Mouse (Mus musculus): Measurements from ENCODE around the gene Rel. TPM values are rescaled to one million over a fixed set of nuclear protein-coding genes. Genes with fewer than 3 reads are reported as not detected.

Rel gene
- total and polyA plus RNA-seq, 2 experiments: 1.3 to 2.3 TPM

- Histone ChIP-seq H3K4me3 (ENCODE audit: insufficient read depth, low read depth, low read length) (no peak overlapping the region), H3K4me1 (ENCODE audit: control insufficient read depth, insufficient read depth, low read length) (no peaks in the 10 kb centered on the region; the same call in 1 of the 2 replicates), H3K27me3 (ENCODE audit: control insufficient read depth, insufficient read depth, low read length) (no peaks in the 10 kb centered on the region), H3K27ac (replicated peaks; ENCODE audit: insufficient read depth, low read depth, low read length) (no peak overlapping the region), H3K79me2 (ENCODE audit: control insufficient read depth, insufficient read depth, low read length) (peaks cover 7% of the 10 kb centered on the region; the same call in 1 of the 2 replicates), H3K36me3 (ENCODE audit: control insufficient read depth, insufficient read depth, low read length) (no peaks in the 10 kb centered on the region; the same call in 1 of the 2 replicates), H3K9ac (ENCODE audit: low read depth, low read length) (no peak overlapping the region)
- TF ChIP-seq CTCF (IDR thresholded peaks at IDR 0.05; ENCODE audit: low read depth, low read length): no peak
- TF ChIP-seq POLR2A (IDR thresholded peaks at IDR 0.05; ENCODE audit: extremely low read depth, insufficient read depth, low read length): no peak
- WGBS: 95% methylated on average over 2 of the region's 2 CpGs
- no peak for DNase-seq (ENCODE audit: extremely low read depth, low read depth, low spot score)
Measured at GRCm38 (mm10) chr11:23762635-23763034, 8.1 kb downstream of the Rel start.

DNA sequence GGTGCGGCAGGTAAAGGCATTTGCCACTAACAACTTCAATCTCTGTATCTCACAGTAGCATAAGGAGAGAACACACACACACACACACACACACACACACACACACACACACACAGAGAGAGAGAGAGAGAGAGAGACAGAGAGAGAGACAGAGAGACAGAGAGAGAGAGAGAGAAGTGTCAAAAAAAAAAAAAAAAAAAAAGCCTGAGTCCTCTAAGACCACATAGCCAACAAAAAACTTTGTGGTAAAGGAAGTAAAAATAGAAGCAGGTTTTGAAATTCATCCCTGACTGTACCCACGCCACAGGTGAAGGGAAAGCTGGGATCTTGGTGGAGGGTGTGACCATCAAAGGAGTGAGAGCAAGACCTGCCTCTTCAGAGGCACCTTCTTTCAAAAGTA, 12.6 kb downstream of the Rel start:
- Histone ChIP-seq H3K36me3 (ENCODE audit: control insufficient read depth, insufficient read depth, low read length) (peaks cover 8% of the 10 kb centered on the region; the same call in 1 of the 2 replicates), H3K27me3 (ENCODE audit: control insufficient read depth, insufficient read depth, low read length) (no peaks in the 10 kb centered on the region), H3K27ac (replicated peaks; ENCODE audit: insufficient read depth, low read depth, low read length) (no peak overlapping the region), H3K79me2 (ENCODE audit: control insufficient read depth, insufficient read depth, low read length) (no peaks in the 10 kb centered on the region; the same call in 1 of the 2 replicates), H3K4me1 (ENCODE audit: control insufficient read depth, insufficient read depth, low read length) (no peaks in the 10 kb centered on the region), H3K9ac (ENCODE audit: low read depth, low read length) (no peak overlapping the region), H3K4me3 (ENCODE audit: insufficient read depth, low read depth, low read length) (no peak overlapping the region)
- DNase-seq (ENCODE audit: extremely low read depth, low read depth, low spot score): no peak
- WGBS: 95% methylated on average over 2 of the region's 2 CpGs
- TF ChIP-seq POLR2A (IDR thresholded peaks at IDR 0.05; ENCODE audit: extremely low read depth, insufficient read depth, low read length) (no peak), CTCF (IDR thresholded peaks at IDR 0.05; ENCODE audit: low read depth, low read length) (no peak)

- no peak overlapping the region for H3K27ac ChIP-seq (replicated peaks; ENCODE audit: insufficient read depth, low read depth, low read length)
- no peaks in the 10 kb centered on the region for H3K4me1 ChIP-seq (ENCODE audit: control insufficient read depth, insufficient read depth, low read length)
- peaks cover 13% of the 10 kb centered on the region for H3K36me3 ChIP-seq (ENCODE audit: control insufficient read depth, insufficient read depth, low read length)
- no peak overlapping the region for H3K9ac ChIP-seq (ENCODE audit: low read depth, low read length)
- TF ChIP-seq POLR2A (IDR thresholded peaks at IDR 0.05; ENCODE audit: extremely low read depth, insufficient read depth, low read length) (no peak), CTCF (IDR thresholded peaks at IDR 0.05; ENCODE audit: low read depth, low read length) (no peak)
- no peaks in the 10 kb centered on the region; the same call in 1 of the 2 replicates for H3K79me2 ChIP-seq (ENCODE audit: control insufficient read depth, insufficient read depth, low read length)
- H3K4me3 ChIP-seq (ENCODE audit: insufficient read depth, low read depth, low read length): no peak overlapping the region
- no peaks in the 10 kb centered on the region for H3K27me3 ChIP-seq (ENCODE audit: control insufficient read depth, insufficient read depth, low read length)
- DNase-seq (ENCODE audit: extremely low read depth, low read depth, low spot score): no peak
Measured at GRCm38 (mm10) chr11:23754329-23754728, 16.4 kb downstream of the Rel start.

GRCm38 (mm10) chr11:23753136-23753710, 17.5 kb downstream of the Rel start:
- no peak for DNase-seq (ENCODE audit: extremely low read depth, low read depth, low spot score)
- no peak overlapping the region for H3K4me3 ChIP-seq (ENCODE audit: insufficient read depth, low read depth, low read length)
- no peaks in the 10 kb centered on the region; the same call in 1 of the 2 replicates for H3K79me2 ChIP-seq (ENCODE audit: control insufficient read depth, insufficient read depth, low read length)
- no peaks in the 10 kb centered on the region for H3K4me1 ChIP-seq (ENCODE audit: control insufficient read depth, insufficient read depth, low read length)
- H3K9ac ChIP-seq (ENCODE audit: low read depth, low read length): no peak overlapping the region
- no peaks in the 10 kb centered on the region for H3K27me3 ChIP-seq (ENCODE audit: control insufficient read depth, insufficient read depth, low read length)
- WGBS: 82% methylated on average over 1 of the region's 1 CpGs
- peaks cover 18% of the 10 kb centered on the region for H3K36me3 ChIP-seq (ENCODE audit: control insufficient read depth, insufficient read depth, low read length)
- no peak overlapping the region for H3K27ac ChIP-seq (replicated peaks; ENCODE audit: insufficient read depth, low read depth, low read length)
- no peak for TF ChIP-seq CTCF (IDR thresholded peaks at IDR 0.05; ENCODE audit: low read depth, low read length)
- no peak for TF ChIP-seq POLR2A (IDR thresholded peaks at IDR 0.05; ENCODE audit: extremely low read depth, insufficient read depth, low read length)

- Histone ChIP-seq H3K79me2 (ENCODE audit: control insufficient read depth, insufficient read depth, low read length) (no peaks in the 10 kb centered on the region; the same call in 1 of the 2 replicates), H3K27me3 (ENCODE audit: control insufficient read depth, insufficient read depth, low read length) (no peaks in the 10 kb centered on the region), H3K27ac (replicated peaks; ENCODE audit: insufficient read depth, low read depth, low read length) (no peak overlapping the region), H3K9ac (ENCODE audit: low read depth, low read length) (no peak overlapping the region), H3K4me3 (ENCODE audit: insufficient read depth, low read depth, low read length) (no peak overlapping the region), H3K4me1 (ENCODE audit: control insufficient read depth, insufficient read depth, low read length) (no peaks in the 10 kb centered on the region), H3K36me3 (ENCODE audit: control insufficient read depth, insufficient read depth, low read length) (peaks cover 33% of the 10 kb centered on the region)
- no peak for DNase-seq (ENCODE audit: extremely low read depth, low read depth, low spot score)
- TF ChIP-seq CTCF (IDR thresholded peaks at IDR 0.05; ENCODE audit: low read depth, low read length): no peak
- TF ChIP-seq POLR2A (IDR thresholded peaks at IDR 0.05; ENCODE audit: extremely low read depth, insufficient read depth, low read length): no peak
- WGBS: 92% methylated on average over 4 of the region's 4 CpGs
Measured at GRCm38 (mm10) chr11:23746102-23746501, 24.7 kb downstream of the Rel start.

DNA sequence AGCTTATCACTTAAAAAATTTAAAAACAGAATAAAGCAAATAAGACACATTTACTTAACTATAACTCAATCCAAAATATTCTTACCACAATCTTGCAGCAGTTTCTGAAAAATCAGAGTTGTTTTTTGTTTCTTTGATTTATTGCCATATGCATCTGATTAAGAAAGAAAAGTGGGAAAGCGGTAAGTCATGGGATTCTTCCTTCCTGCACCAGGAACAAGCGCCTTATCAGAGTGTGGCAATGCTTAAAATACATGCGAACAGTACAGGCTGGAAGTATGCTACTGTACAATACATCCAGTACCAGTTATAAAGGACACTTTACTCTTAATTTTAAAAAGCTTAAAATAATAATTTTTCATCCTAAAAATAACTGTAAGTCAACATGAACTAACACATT, 26.4 kb downstream of the Rel start:
- TF ChIP-seq POLR2A (IDR thresholded peaks at IDR 0.05; ENCODE audit: extremely low read depth, insufficient read depth, low read length) (no peak), CTCF (IDR thresholded peaks at IDR 0.05; ENCODE audit: low read depth, low read length) (no peak)
- DNase-seq (ENCODE audit: extremely low read depth, low read depth, low spot score): no peak
- H3K79me2 ChIP-seq (ENCODE audit: control insufficient read depth, insufficient read depth, low read length): no peaks in the 10 kb centered on the region; the same call in 1 of the 2 replicates
- no peak overlapping the region for H3K4me3 ChIP-seq (ENCODE audit: insufficient read depth, low read depth, low read length)
- H3K27me3 ChIP-seq (ENCODE audit: control insufficient read depth, insufficient read depth, low read length): no peaks in the 10 kb centered on the region
- no peak overlapping the region for H3K27ac ChIP-seq (replicated peaks; ENCODE audit: insufficient read depth, low read depth, low read length)
- no peaks in the 10 kb centered on the region for H3K4me1 ChIP-seq (ENCODE audit: control insufficient read depth, insufficient read depth, low read length)
- H3K36me3 ChIP-seq (ENCODE audit: control insufficient read depth, insufficient read depth, low read length): peaks cover 36% of the 10 kb centered on the region
- no peak overlapping the region for H3K9ac ChIP-seq (ENCODE audit: low read depth, low read length)
- 84% methylated on average over 3 of the region's 3 CpGs for WGBS

All from liver, adult 2 months (tissue).